Comparison of ENCODE assay signal across 28 mouse cellular contexts in genomic region chr14:93827159-93827558, GRCm38 (mm10).
DNase-seq lines count a peak whose midpoint lies in the region; ATAC-seq and TF ChIP-seq lines count a peak whose summit lies in the region.
"Had no signal": no experiment of that assay in that cellular context is flagged by ENCODE, and none has a peak within 500 bp of the region (broad histone marks: within the 10 kb centered on the region; RNA-seq: fewer than 3 reads in every experiment).

No protein-coding gene starts in this region.

- H3K36me3 ChIP-seq in G1E (replicated peaks), result no peaks in the 10 kb centered on the region
- H3K36me3 ChIP-seq: embryonic facial prominence, embryonic 10.5 days; embryonic facial prominence, embryonic 15.5 days; forebrain, embryonic 12.5 days; heart, embryonic 13.5 days; limb, embryonic 10.5 days; limb, embryonic 15.5 days; liver, embryonic 13.5 days; midbrain, embryonic 12.5 days had no signal

- peak; percentile 11; the same call in 1 of the 2 replicates for ATAC-seq in G1E (ENCODE audit: extremely low read depth, insufficient number of reproducible peaks, low FRiP score, poor library complexity, severe bottlenecking)
- ATAC-seq: forebrain, postnatal 0 days; lung, postnatal 0 days had no signal

- peaks cover 6% of the 10 kb centered on the region; the same call in 1 of the 2 replicates for H3K9me3 ChIP-seq in G1E (replicated peaks)
- H3K9me3 ChIP-seq: embryonic facial prominence, embryonic 10.5 days; embryonic facial prominence, embryonic 15.5 days; forebrain, embryonic 12.5 days; heart, embryonic 13.5 days; limb, embryonic 10.5 days; limb, embryonic 15.5 days; liver, embryonic 13.5 days; megakaryocyte, embryonic 14.5 days; midbrain, embryonic 12.5 days had no signal

- H3K4me1 ChIP-seq in G1E (ENCODE audit: insufficient read depth, low read depth, low read length), result no peaks in the 10 kb centered on the region
- H3K4me1 ChIP-seq: embryonic facial prominence, embryonic 10.5 days; embryonic facial prominence, embryonic 15.5 days; heart, embryonic 13.5 days; limb, embryonic 10.5 days; limb, embryonic 15.5 days; liver, embryonic 13.5 days; megakaryocyte, embryonic 14.5 days had no signal

- no peak for DNase-seq in G1E (ENCODE audit: low spot score)
- DNase-seq in cerebellum, adult 11 months, result peak; percentile 59
- peak; percentile 88 for DNase-seq in cerebellum, adult 9-10 months
- DNase-seq in cerebellum, postnatal 36 days, result peak; percentile 54 to 66
- no peak for DNase-seq in retina, postnatal 1 day
- no peak for DNase-seq in thymus, postnatal 10 days (ENCODE audit: low spot score in 2 of 2)
- DNase-seq in urinary bladder, postnatal 14 days (ENCODE audit: low spot score), result no peak
- DNase-seq: adrenal gland, postnatal 10 days; forebrain, postnatal 0 days; gastrocnemius, postnatal 10 days; heart, postnatal 10 days; kidney, adult 2 months; kidney, postnatal 36 days; layer of hippocampus, adult 9-11 months; liver, embryonic 13.5 days; lung, adult 18-20 months; lung, postnatal 4 days; spleen, adult 18-20 months; thymus, postnatal 36 days had no signal

- no peaks in the 10 kb centered on the region for H3K27me3 ChIP-seq in G1E (ENCODE audit: insufficient read depth, low read length)
- H3K27me3 ChIP-seq: embryonic facial prominence, embryonic 15.5 days; forebrain, embryonic 12.5 days; heart, embryonic 13.5 days; limb, embryonic 15.5 days; liver, embryonic 13.5 days; megakaryocyte, embryonic 14.5 days; midbrain, embryonic 12.5 days had no signal

- TF ChIP-seq CTCF in G1E (IDR thresholded peaks at IDR 0.05; ENCODE audit: low read depth, low read length), result no peak

- H3K4me3 ChIP-seq in G1E (ENCODE audit: low read depth, low read length), result no peak overlapping the region
- H3K4me3 ChIP-seq: embryonic facial prominence, embryonic 10.5 days; embryonic facial prominence, embryonic 15.5 days; forebrain, embryonic 12.5 days; heart, embryonic 13.5 days; limb, embryonic 10.5 days; limb, embryonic 15.5 days; liver, embryonic 13.5 days; megakaryocyte, embryonic 14.5 days; midbrain, embryonic 12.5 days had no signal

Comparison
In these comparisons a context has a peak if more than half of its experiments do, and no peak if none do; other contexts are left out.
1. DNase-seq: peak in cerebellum, adult 11 months (single experiment), cerebellum, adult 9-10 months (single experiment) and cerebellum, postnatal 36 days (2 of 2); none in G1E (single experiment), retina, postnatal 1 day (single experiment), thymus, postnatal 10 days (0 of 2) and urinary bladder, postnatal 14 days (single experiment).